Mouse (Mus musculus): ENCODE data around the gene Grm6. TPM values are rescaled to one million over a fixed set of nuclear protein-coding genes. Genes with fewer than 3 reads are reported as not detected.

The Grm6 gene
- total RNA-seq, 2 experiments from 2014 or later = not detected

GRCm38 (mm10) chr11:50908136-50908535, 57.7 kb downstream of the Grm6 start:
- peak; percentile 32 to 55 for DNase-seq (ENCODE audit: low spot score in 2 of 2)
- intact Hi-C loops (cut with DNase I) = no loop called here

- intact Hi-C loops (cut with DNase I) = loop anchor here (2.0 kb wide), 1 partner anchor 26 kb away; the partner anchor contains the start of gene Zfp454
- DNase-seq (ENCODE audit: low spot score in 2 of 2) = no peak
Measured at GRCm38 (mm10) chr11:50913301-50913700, 62.8 kb downstream of the Grm6 start.

GRCm38 (mm10) chr11:50914461-50914860, 64.0 kb downstream of the Grm6 start:
- DNase-seq (ENCODE audit: low spot score in 2 of 2) = no peak
- intact Hi-C loops (cut with DNase I) = no loop called here

Other genes starting within 250 kb of the Grm6 start
- 10 to 100 TPM; 12.3 to 13.2 TPM for gene Adamts2, start 248.6 kb upstream of the Grm6 start, total RNA-seq (2021)
- gene Zfp354c, start 23.0 kb upstream of the Grm6 start, total RNA-seq (2021) = 10 to 100 TPM; 50.3 to 55.3 TPM
- 1 to 10 TPM; 3.2 to 3.5 TPM for gene Zfp879, start 9.1 kb upstream of the Grm6 start, total RNA-seq (2021)
- 1 to 10 TPM; 5.9 to 6.7 TPM for gene Zfp454, start 37.0 kb downstream of the Grm6 start, total RNA-seq (2021)
- 10 to 100 TPM; 20.2 to 20.7 TPM for gene Zfp2, start 65.5 kb downstream of the Grm6 start, total RNA-seq (2021)
- 1 to 10 TPM; 3.8 to 4.0 TPM for gene Zfp354b, start 80.9 kb downstream of the Grm6 start, total RNA-seq (2021)
- not detected for gene 4933414I15Rik, start 93.1 kb downstream of the Grm6 start, total RNA-seq (2021)
- not detected for gene Prop1, start 103.1 kb downstream of the Grm6 start, total RNA-seq (2021)
- gene Olfr1378, start 115.8 kb downstream of the Grm6 start, total RNA-seq (2021) = not detected
- not detected for gene Olfr1377, start 131.3 kb downstream of the Grm6 start, total RNA-seq (2021)
- not detected for gene Olfr51, start 152.9 kb downstream of the Grm6 start, total RNA-seq (2021)
- not detected for gene Olfr54, start 163.6 kb downstream of the Grm6 start, total RNA-seq (2021)
- gene Olfr1375, start 197.4 kb downstream of the Grm6 start, total RNA-seq (2021) = not detected
- 10 to 100 TPM in 1 of 2 experiments, 1 to 10 TPM in 1; 7.9 to 10.6 TPM for gene Zfp354a, start 208.6 kb downstream of the Grm6 start, total RNA-seq (2021)